Mouse (Mus musculus): ENCODE results near the gene Fam124a. TPM values are rescaled to one million over a fixed set of nuclear protein-coding genes. Genes with fewer than 3 reads are reported as not detected.

Fam124a gene
- polyA plus RNA-seq, 2 experiments: 1.9 to 3.5 TPM

DNA sequence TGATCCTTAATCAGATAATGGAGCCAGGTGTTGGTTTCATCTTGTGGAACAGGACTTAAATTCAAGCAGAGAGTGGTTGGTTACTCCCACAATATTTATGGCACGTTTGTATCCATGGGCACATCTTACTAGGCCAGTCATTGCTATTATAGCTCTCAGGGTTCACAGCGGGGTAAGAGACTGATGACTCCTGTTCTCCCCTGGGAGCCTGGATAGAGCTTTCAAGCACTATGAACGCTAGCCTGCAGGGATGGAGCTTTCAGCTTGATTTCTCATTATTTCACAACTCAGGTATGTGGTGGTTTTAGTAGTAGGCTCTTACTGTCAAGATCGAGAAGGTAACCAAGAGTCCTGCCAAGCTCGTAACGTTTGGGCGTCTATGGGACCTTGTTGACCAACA lies 100.5 kb downstream of the Fam124a start:
- Histone ChIP-seq H3K4me3 (replicated peaks; ENCODE audit: low read length) (no peak overlapping the region), H3K27me3 (ENCODE audit: control insufficient read depth, insufficient read depth, low read length) (no peaks in the 10 kb centered on the region), H3K27ac (replicated peaks; ENCODE audit: low read depth, low read length) (no peak overlapping the region), H3K36me3 (ENCODE audit: control insufficient read depth, insufficient read depth, low read length) (no peaks in the 10 kb centered on the region), H3K4me2 (replicated peaks; ENCODE audit: low read depth, low read length, severe bottlenecking) (no peak overlapping the region), H3K9me3 (ENCODE audit: control insufficient read depth, low read length) (no peaks in the 10 kb centered on the region), H3K9ac (ENCODE audit: low read depth, low read length, severe bottlenecking) (no peak overlapping the region), H3K4me1 (ENCODE audit: control insufficient read depth, insufficient read depth, low read length) (no peaks in the 10 kb centered on the region)
- ATAC-seq (ENCODE audit: low FRiP score, low read depth) (no peak), DNase-seq (ENCODE audit: low spot score) (no peak)
- TF ChIP-seq POLR2A (IDR thresholded peaks at IDR 0.05; ENCODE audit: borderline replicate concordance, extremely low read depth, insufficient read depth, insufficient read length): no peak
- WGBS: 82% methylated on average over 7 of the region's 7 CpGs

GRCm38 (mm10) chr14:62657469-62657868 lies 101.9 kb downstream of the Fam124a start:
- H3K9ac ChIP-seq (ENCODE audit: low read depth, low read length, severe bottlenecking): no peak overlapping the region
- no peaks in the 10 kb centered on the region for H3K9me3 ChIP-seq (ENCODE audit: control insufficient read depth, low read length)
- H3K4me2 ChIP-seq (replicated peaks; ENCODE audit: low read depth, low read length, severe bottlenecking): no peak overlapping the region
- H3K4me1 ChIP-seq (ENCODE audit: control insufficient read depth, insufficient read depth, low read length): no peaks in the 10 kb centered on the region
- no peaks in the 10 kb centered on the region for H3K36me3 ChIP-seq (ENCODE audit: control insufficient read depth, insufficient read depth, low read length)
- no peak for ATAC-seq (ENCODE audit: low FRiP score, low read depth)
- TF ChIP-seq POLR2A (IDR thresholded peaks at IDR 0.05; ENCODE audit: borderline replicate concordance, extremely low read depth, insufficient read depth, insufficient read length): no peak
- H3K27me3 ChIP-seq (ENCODE audit: control insufficient read depth, insufficient read depth, low read length): no peaks in the 10 kb centered on the region
- H3K27ac ChIP-seq (replicated peaks; ENCODE audit: low read depth, low read length): no peak overlapping the region
- 83% methylated on average over 3 of the region's 3 CpGs for WGBS
- no peak overlapping the region for H3K4me3 ChIP-seq (replicated peaks; ENCODE audit: low read length)
- no peak for DNase-seq (ENCODE audit: low spot score)

Other genes with a start within 250 kb of the Fam124a start
- 0.10 and 0.15 TPM in 2 replicates for gene Gucy1b2, start 99.4 kb upstream of the Fam124a start, polyA plus RNA-seq (2012; rRNA removed)
- 0.07 and 0.10 TPM in 2 replicates for gene Gucy1b2, start 99.4 kb upstream of the Fam124a start, polyA plus RNA-seq (2014; fragmentation: Nextera tagmentation; extraction: Ambion mirVana)
- not detected in 2 replicates for gene Gm4131, start 11.2 kb downstream of the Fam124a start, polyA plus RNA-seq (2012; rRNA removed)
- gene Gm4131, start 11.2 kb downstream of the Fam124a start, polyA plus RNA-seq (2014; fragmentation: Nextera tagmentation; extraction: Ambion mirVana): not detected in 2 replicates
- not detected in 2 replicates for gene Serpine3, start 107.9 kb downstream of the Fam124a start, polyA plus RNA-seq (2012; rRNA removed)
- not detected in 2 replicates for gene Serpine3, start 107.9 kb downstream of the Fam124a start, polyA plus RNA-seq (2014; fragmentation: Nextera tagmentation; extraction: Ambion mirVana)
- 16.9 and 18.9 TPM in 2 replicates for gene Ints6, start 205.4 kb downstream of the Fam124a start, polyA plus RNA-seq (2012; rRNA removed)
- gene Ints6, start 205.4 kb downstream of the Fam124a start, polyA plus RNA-seq (2014; fragmentation: Nextera tagmentation; extraction: Ambion mirVana): 27.3 and 34.9 TPM in 2 replicates